Mouse (Mus musculus): ENCODE data around the gene Usp25. TPM values are rescaled to one million over a fixed set of nuclear protein-coding genes. Genes with fewer than 3 reads are reported as not detected.

Usp25 gene
- 242 TPM in 1 of 2 replicates, not detected in the other for polyA plus RNA-seq (2012; ENCODE audit: insufficient read depth, insufficient read length, low replicate concordance, missing spikeins)

DNA sequence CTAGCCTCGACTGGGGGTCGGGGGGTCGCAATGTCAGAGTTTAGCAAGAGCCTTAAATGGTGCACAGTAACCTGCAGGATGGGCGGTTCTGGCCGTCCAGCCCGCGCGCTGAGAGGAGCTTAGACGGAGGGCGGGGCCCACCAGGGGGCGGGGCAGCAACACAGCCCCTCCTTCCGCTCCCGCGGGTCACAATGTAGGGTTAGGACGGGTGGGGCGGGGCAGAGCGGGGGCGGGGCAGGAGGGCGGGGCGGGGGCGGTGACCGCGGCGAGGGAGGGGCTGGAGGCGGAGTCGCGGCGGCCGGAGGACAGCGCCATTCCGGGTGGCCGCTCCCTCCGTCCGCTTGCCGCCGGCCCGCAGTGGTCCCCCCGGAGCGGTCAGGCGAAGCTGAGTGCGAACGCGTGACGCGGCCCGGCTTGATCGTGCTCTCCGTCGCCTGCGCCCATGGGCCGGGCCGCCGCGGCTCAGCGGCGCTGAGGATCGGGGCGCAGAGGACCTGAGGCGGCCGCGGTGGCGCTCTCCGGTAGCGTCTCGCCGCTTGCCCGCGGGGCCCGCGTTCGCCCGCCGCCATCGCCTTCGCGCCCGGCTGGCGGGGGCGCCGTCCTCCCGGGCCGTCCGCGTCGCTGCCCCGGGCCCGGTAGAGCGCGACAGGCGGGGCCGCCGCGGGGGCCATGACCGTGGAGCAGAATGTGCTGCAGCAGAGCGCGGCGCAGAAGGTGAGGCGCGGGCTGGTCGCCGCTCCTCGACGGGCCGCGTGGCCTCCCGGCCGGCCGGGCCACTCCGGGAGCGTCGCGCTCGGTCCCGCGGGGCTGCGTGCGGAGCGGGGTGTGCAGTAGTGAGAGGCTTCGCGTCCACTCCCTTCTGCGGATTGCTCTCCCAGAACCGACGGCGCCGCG, at the start of gene Usp25:
TSS of gene Usp25 (plus strand) at position 280 of the 894 bp plus-strand sequence.
- Histone ChIP-seq H3K4me3 (ENCODE audit: insufficient read depth, low read depth, low read length) (peak within 1 kb of the TSS; percentile 66), H3K4me1 (ENCODE audit: control insufficient read depth, insufficient read depth, low read length) (no peaks in the 10 kb centered on the region), H3K27ac (ENCODE audit: insufficient read depth, low read depth, low read length) (no peak within 1 kb of the TSS)
- TF ChIP-seq CTCF (IDR thresholded peaks at IDR 0.05; ENCODE audit: insufficient read depth, low read depth, low read length) (no peak), POLR2A (IDR thresholded peaks at IDR 0.05; ENCODE audit: insufficient read depth, low read depth, low read length) (peak; percentile 1; the same call in 1 of the 2 replicates)
- WGBS, result under 1% methylated on average over 126 of the region's 126 CpGs

DNA sequence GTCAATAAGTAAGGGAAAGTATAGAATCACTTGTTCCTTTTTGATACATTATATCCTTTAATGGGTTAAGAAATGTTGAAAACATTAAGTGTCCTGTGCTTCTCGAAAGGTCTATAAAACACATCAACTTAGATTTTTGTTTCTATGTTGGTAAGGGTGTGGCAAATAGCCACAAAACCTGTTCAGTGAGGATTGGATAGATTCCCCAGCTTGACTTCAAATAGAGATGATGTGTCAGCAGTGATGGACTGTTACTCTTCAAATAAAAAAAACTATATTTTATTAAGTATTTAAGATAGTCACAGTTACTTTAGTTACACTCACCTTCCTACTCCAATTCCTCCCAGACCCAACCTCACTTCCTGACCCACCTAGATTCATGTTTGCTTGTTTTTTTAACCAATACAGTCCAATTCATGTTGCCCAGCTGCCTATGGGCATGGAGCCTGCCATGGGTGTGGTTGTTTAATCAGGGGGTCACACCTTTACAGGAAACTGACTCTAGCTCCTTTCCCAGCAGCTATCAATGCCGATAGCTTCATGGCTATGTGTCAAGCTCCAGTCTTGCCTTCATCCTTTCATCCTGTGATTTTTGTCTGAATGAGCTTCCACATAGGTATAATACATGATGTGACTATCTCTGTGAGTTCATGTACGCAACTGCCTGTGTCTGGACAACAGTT, 45.8 kb upstream of the Usp25 start:
- Histone ChIP-seq H3K27ac (ENCODE audit: insufficient read depth, low read depth, low read length) (no peak overlapping the region), H3K4me1 (ENCODE audit: control insufficient read depth, insufficient read depth, low read length) (no peaks in the 10 kb centered on the region), H3K4me3 (ENCODE audit: insufficient read depth, low read depth, low read length) (no peak overlapping the region)
- 91% methylated on average over 3 of the region's 3 CpGs for WGBS
- TF ChIP-seq CTCF (IDR thresholded peaks at IDR 0.05; ENCODE audit: insufficient read depth, low read depth, low read length) (no peak), POLR2A (IDR thresholded peaks at IDR 0.05; ENCODE audit: insufficient read depth, low read depth, low read length) (no peak)

DNA sequence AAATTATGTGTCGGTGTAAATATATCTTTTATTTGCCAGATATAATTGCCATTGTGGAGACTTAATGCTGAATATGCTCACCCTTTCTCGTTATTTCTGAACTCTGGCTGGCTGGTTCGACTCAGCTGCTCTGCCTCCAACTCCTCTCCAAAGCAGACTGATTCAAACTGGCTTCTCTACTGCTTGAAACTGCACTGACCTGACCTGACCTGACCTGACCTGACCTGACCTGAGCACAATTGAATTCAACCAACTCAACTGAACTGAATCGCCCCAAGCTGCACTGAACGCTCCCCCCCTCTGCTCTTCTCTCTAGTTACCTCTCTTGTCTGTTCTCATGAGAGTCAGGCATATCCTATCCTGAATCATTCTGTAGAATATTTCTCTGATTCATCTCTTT, 42.3 kb upstream of the Usp25 start:
- no peak for TF ChIP-seq CTCF (IDR thresholded peaks at IDR 0.05; ENCODE audit: insufficient read depth, low read depth, low read length)
- no peak for TF ChIP-seq POLR2A (IDR thresholded peaks at IDR 0.05; ENCODE audit: insufficient read depth, low read depth, low read length)
- H3K27ac ChIP-seq (ENCODE audit: insufficient read depth, low read depth, low read length), result no peak overlapping the region
- WGBS, result 65% methylated on average over 5 of the region's 5 CpGs
- H3K4me3 ChIP-seq (ENCODE audit: insufficient read depth, low read depth, low read length), result no peak overlapping the region
- no peaks in the 10 kb centered on the region for H3K4me1 ChIP-seq (ENCODE audit: control insufficient read depth, insufficient read depth, low read length)

DNA sequence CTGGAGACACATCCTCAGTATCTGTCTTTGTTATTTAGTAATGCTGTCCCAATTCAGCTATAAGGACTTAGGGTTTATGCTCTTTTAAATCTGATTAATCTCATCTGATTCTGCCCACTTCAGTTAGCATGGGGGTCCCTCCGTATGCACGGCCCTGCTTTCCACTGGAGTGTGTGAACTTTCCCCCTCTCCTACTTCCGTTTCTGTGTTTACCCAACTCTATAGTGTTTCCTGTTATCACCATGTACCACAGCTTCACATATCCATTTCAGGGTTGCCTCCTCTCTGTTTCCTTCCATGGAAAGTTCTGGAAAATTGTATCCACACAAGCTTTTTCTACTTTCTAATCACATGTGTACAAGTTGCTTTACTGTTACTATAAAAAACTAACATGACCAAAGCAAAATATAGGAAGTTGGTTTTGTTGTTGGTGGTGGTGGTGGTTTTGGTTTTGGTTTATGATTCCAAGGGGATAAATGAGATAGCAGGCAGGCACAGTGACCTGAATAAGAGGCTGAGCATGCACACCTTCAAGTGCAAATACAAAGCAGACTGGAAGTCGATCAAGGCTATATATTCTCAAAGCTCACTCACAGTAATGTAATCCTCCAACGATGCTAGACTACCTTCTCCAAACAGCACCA, 36.6 kb upstream of the Usp25 start:
- no peak overlapping the region for H3K27ac ChIP-seq (ENCODE audit: insufficient read depth, low read depth, low read length)
- 90% methylated on average over 5 of the region's 5 CpGs for WGBS

DNA sequence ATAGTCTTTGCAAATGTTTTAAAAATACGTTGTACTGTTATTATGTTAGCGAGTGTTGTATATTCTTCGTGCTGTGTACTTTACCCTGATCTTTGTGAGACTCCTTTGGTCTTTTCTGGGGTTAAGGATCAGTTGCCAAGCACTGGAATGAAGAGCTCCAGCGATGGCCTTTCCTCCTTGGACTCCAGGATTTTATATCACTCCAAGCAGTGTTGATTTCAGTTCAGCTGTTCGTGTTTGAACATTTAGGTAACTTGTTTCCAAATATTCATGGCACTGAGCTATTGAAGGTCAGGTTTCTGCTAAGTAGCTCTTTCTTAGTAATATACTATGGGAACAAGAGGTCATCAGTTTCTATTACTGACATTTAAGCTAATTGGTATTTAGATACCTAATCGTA, 29.8 kb upstream of the Usp25 start:
- H3K4me3 ChIP-seq (ENCODE audit: insufficient read depth, low read depth, low read length), result no peak overlapping the region
- 84% methylated on average over 6 of the region's 6 CpGs for WGBS
- TF ChIP-seq CTCF (IDR thresholded peaks at IDR 0.05; ENCODE audit: insufficient read depth, low read depth, low read length), result no peak
- TF ChIP-seq POLR2A (IDR thresholded peaks at IDR 0.05; ENCODE audit: insufficient read depth, low read depth, low read length), result no peak
- H3K27ac ChIP-seq (ENCODE audit: insufficient read depth, low read depth, low read length), result no peak overlapping the region
- H3K4me1 ChIP-seq (ENCODE audit: control insufficient read depth, insufficient read depth, low read length), result no peaks in the 10 kb centered on the region

More for the DNA sequence above, 36.6 kb upstream of the Usp25 start:
- no peak overlapping the region for H3K4me3 ChIP-seq (ENCODE audit: insufficient read depth, low read depth, low read length)
- H3K4me1 ChIP-seq (ENCODE audit: control insufficient read depth, insufficient read depth, low read length), result no peaks in the 10 kb centered on the region
- no peak for TF ChIP-seq CTCF (IDR thresholded peaks at IDR 0.05; ENCODE audit: insufficient read depth, low read depth, low read length)
- no peak for TF ChIP-seq POLR2A (IDR thresholded peaks at IDR 0.05; ENCODE audit: insufficient read depth, low read depth, low read length)

DNA sequence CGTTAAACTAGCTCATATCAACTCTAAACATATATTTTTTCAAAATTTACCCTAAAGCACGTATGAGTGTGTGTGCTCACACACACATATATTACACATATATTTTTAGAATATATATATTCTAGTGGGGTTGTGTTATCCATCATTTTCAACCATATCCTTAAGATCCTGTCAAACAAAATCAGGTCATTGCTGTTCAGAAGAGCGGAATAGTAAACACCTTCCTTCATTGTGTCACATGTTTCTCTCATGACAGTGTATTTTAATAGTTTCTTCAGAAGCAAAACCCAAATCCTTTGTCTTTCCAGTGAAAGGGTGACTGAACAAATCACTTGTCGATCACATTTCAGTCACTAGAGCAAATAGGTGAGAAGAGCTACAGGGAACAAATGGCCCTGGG, 25.8 kb upstream of the Usp25 start:
- TF ChIP-seq POLR2A (IDR thresholded peaks at IDR 0.05; ENCODE audit: insufficient read depth, low read depth, low read length) (no peak), CTCF (IDR thresholded peaks at IDR 0.05; ENCODE audit: insufficient read depth, low read depth, low read length) (no peak)
- Histone ChIP-seq H3K27ac (ENCODE audit: insufficient read depth, low read depth, low read length) (no peak overlapping the region), H3K4me3 (ENCODE audit: insufficient read depth, low read depth, low read length) (no peak overlapping the region), H3K4me1 (ENCODE audit: control insufficient read depth, insufficient read depth, low read length) (no peaks in the 10 kb centered on the region)
- WGBS, result 91% methylated on average over 4 of the region's 4 CpGs

DNA sequence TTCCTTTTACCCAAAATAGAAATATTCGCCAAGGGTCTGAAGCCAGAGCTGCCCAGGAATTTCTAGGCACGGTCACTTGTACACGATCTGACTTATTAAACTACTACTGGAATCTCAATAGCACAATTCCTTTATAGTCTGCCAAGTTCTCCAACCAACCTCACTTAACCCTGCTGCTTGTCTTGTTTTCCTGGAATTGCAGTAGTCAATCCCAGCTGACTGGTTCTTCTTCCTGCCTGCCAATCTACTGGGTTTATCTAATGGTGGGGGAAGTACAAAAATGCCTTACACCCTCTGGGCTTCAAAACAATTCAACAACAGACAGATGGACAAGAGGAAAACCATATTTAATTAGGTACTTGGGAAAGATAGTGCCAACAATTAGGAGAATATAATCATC, 9.6 kb upstream of the Usp25 start:
- WGBS, result 66% methylated on average over 3 of the region's 3 CpGs
- no peaks in the 10 kb centered on the region for H3K4me1 ChIP-seq (ENCODE audit: control insufficient read depth, insufficient read depth, low read length)
- TF ChIP-seq CTCF (IDR thresholded peaks at IDR 0.05; ENCODE audit: insufficient read depth, low read depth, low read length), result no peak
- no peak for TF ChIP-seq POLR2A (IDR thresholded peaks at IDR 0.05; ENCODE audit: insufficient read depth, low read depth, low read length)
- no peak overlapping the region for H3K4me3 ChIP-seq (ENCODE audit: insufficient read depth, low read depth, low read length)
- no peak overlapping the region for H3K27ac ChIP-seq (ENCODE audit: insufficient read depth, low read depth, low read length)

DNA sequence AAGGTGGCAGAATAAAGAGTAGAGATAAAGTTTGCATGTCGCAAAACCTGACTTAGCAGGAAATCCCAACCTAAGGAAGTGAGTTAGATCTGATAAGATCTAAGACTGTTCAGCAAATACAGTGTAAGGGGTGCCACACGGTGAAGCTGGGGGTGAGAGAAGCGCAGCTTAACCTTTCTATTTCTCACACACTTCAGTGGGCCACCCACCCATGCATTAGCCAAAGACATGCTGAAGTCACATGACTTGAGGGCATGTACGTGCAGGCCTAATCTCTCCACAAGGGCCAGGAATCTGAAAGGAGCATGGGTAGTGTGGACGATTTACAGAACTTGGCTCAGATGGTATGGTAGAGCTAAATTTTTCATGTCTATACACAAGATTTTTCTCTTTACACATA, 4.3 kb upstream of the Usp25 start:
- Histone ChIP-seq H3K4me1 (ENCODE audit: control insufficient read depth, insufficient read depth, low read length) (no peaks in the 10 kb centered on the region), H3K27ac (ENCODE audit: insufficient read depth, low read depth, low read length) (no peak overlapping the region), H3K4me3 (ENCODE audit: insufficient read depth, low read depth, low read length) (no peak overlapping the region)
- WGBS, result 90% methylated on average over 5 of the region's 5 CpGs
- no peak for TF ChIP-seq POLR2A (IDR thresholded peaks at IDR 0.05; ENCODE audit: insufficient read depth, low read depth, low read length)
